Mouse (Mus musculus) cortical plate, adult 2 months (tissue): Measurements from ENCODE around the gene Ndufc2.

Source experiments
- CTCF ChIP-seq: fragments of 200-500 bp; IDR thresholded peaks from 2 replicates; pipeline ENCODE4 v1.5.1; 2011; ENCODE audit warnings: mild to moderate bottlenecking, control low read depth, low read length; ENCODE audit not compliant: insufficient read depth; ENCODE audit errors: extremely low read depth
- POLR2A ChIP-seq: fragments of 200-500 bp; IDR thresholded peaks from 2 replicates; pipeline ENCODE4 v1.6.1; 2011; ENCODE audit warnings: mild to moderate bottlenecking, low read length, control low read depth; ENCODE audit not compliant: insufficient read depth; ENCODE audit errors: extremely low read depth

DNA sequence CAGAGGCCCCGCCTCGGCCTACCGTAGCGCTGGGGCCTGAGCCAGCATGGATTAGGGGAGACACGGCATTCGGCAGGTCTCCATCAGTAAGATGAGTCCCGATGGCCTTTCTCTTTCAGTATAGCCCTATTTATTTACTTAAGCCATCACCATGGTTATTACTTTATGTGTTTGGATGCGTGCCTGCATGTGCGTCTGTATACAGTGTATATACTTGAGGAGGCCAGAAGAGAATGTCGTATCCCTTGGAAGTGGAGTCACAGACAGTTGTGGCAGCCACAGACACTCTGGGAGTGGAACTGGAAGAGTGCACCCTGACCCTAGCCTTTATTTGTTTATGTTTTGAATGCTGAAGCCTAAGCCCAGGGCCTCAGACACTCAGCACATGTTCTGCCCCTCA lies 7.3 kb downstream of the Ndufc2 start:
- TF ChIP-seq POLR2A, result no peak
- no peak for TF ChIP-seq CTCF
